Mouse (Mus musculus) testis, postnatal 10 days (tissue): ENCODE data around the gene Ankra2.

ENCODE experiments used
- DNase-seq: peaks from one replicate; pipeline ENCODE4 v3.0.0; 2021; ENCODE audit warnings: low spot score

Ankra2 gene

DNA sequence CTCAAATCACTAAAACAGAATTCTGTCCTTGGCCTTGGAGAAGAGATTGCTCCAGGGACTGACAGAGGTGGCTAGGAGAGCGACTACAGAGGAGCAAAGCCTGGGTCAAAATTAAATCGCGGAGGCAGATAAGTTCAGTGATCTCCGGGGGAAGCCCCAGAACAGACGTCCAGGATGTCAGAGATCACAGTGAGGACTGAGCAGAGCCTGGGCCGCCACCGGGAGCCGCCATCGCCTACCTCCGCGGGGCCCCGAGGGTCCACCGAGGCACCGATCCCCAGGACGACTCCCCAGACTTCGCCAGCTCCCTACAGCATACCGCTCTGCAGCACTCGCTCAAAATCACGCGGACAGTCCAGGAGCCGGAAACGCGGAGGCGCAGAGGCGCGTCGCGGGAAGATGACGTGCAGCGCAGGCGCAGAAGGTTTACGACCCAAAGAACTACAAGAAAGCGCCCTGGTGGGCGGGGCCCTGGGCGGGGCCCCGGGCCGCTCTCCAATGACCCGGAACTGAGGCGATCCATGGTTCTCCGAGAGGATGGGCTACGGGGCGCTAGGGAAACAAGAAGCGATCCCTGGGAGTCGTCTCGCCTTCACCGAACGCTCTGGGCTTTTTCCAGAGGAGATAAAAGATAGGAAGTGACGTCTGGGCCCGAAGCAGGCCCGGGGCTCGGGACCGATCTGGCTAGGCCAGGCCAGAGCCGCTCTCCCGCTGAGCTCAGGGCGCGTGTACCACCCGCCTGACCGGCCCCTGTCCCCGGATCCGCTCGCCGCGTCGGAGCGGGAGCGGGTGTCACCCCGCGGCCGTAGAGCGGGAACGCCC lies at the start of gene Ankra2, which contains the start of gene Utp15:
Gene Ankra2, plus strand, starts transcription at position 439 of the 822 bp plus-strand sequence.
Gene Utp15, minus strand, starts transcription at position 406 of the 822 bp plus-strand sequence.
- peak; percentile 99 for DNase-seq

DNA sequence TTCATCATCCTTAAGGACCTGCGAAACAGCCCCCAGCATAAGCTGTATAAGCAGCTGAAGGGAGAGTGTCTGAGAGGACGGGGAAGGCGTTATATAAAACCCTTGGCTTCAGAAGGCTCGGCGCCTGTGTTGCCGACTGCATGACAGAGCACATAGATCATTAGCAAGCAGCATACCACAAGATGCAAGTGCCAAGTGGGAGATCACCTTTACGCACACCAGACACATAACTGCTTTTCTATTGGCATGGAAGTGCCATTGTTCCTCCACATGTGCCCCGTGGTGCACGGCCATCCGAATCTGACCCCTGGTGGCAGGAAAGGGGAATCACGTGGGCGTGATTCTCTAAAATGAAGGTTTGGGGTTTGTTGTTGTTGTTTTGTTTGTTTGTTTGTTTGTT lies 40.0 kb upstream of the Ankra2 start:
- DNase-seq: peak; percentile 59

DNA sequence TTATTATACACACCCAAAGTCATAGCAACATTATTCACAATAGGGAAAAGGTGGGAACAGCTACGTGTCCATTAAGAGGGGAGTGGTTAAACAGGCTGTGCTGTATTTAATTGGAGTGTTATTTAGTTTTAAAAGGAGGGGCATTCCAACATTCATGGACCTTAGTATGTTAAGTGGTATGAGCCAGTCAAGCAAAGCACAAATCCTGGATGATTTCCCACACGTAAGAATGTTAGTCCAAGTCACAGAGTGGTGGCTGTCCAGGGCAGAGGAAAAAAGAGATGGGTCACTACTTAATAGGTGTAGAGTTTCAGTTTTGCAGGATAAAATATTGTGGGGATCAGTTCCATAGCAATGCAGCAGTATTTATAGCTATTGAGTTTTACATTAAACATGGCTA lies 36.6 kb upstream of the Ankra2 start:
- no peak for DNase-seq

DNA sequence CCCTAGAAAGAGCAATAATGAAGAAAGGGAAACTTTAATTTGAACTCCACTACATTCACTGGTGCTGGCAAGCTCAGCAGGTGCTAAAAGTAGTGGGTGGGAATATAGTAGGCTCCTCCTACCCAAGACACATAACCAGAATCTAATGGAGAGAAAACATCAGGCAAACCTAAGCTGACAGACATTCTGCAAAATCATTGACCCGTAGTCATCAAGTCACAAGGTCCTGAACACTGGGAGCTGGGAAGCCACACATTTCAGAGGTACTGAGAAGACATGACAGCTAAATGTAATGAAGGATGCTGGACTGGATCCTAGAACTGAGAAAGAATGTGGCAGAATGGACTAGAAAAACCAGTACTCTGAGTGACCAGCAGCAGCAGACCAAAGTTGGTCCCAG lies 32.4 kb upstream of the Ankra2 start:
- DNase-seq: no peak

DNA sequence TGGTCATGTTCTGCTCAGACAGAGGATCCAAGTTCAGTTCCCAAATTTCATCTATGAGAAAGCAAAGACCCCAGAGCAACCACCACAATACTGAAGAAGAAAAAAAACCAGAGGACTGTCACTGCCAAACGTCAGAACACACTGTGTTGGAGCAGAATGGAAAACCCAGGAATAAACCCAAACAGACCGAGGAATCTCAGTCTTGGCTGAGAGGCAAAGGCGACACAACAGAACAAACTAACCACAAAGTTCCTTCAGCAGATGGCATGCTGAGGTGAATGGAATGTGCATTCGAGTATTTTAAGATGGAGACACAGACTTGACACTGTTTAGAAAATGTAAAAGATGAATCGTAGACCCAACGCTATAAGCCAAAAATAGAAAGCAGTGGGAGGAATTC lies 27.4 kb upstream of the Ankra2 start:
- no peak for DNase-seq

DNA sequence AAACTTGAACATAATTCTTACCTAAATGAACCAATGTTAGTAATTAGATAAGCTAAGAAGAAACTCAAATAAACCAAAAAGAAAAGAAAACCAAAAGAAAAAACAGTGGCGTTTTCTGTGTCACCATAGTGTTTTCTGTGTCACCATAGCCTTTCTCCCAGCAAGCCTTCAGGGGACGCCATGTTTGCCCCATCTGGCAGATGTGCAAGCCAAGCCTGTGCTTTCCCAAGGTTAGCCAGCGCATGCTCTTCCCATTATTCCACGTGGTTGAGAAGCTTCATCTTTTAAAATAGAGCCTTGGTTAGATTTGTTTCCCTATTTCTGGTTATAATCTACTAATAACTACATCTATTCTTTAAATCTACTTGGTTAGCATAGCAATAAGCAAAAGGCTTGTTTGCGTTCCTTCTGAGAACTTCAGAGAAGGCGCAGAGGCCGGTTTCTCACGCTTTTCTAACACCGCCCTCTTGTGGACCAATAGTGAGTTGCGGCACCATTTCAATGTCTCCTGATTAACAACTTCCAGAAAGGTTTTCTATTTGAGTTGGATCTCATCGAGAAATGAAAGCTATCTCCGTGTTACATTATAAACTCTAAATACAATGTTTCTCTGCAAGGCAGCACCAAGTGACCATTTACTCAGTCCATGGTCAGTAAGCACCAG lies 22.8 kb upstream of the Ankra2 start:
- peak; percentile 85 for DNase-seq

DNA sequence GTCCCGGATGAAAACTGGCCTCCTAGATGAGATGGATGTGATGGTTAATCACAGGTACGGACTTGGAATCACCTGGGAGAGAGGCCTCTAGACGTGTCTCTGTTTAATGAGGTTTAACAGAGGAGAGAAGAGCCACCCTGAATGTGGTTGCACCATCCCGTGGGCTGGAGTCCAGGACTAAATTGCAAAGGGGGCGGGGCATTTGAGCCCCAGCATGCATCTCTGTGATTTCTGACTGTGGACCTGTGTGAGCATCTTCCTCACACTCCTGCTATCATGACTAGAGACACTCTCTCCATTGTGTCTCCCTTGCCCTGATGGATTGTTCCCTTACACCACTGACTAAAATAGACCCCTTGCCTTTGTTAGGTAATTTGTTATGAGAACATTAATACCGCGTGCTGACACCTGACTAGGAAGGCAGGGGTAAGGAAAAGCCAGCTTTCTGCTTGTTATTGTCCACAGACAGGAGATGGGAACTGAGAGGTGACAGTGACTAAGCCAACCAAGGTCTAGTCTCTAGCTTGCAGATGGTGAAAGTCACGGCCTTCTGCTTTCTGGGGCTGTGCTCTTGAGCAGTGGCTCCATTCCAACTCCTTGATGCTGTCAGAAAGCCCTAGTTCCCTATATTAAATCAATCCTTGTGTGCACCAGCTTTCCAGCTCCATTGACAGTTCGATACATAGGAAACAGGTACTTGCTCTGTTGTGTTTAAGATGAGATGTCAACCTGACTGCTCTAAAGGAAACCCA lies 21.2 kb upstream of the Ankra2 start:
- no peak for DNase-seq

DNA sequence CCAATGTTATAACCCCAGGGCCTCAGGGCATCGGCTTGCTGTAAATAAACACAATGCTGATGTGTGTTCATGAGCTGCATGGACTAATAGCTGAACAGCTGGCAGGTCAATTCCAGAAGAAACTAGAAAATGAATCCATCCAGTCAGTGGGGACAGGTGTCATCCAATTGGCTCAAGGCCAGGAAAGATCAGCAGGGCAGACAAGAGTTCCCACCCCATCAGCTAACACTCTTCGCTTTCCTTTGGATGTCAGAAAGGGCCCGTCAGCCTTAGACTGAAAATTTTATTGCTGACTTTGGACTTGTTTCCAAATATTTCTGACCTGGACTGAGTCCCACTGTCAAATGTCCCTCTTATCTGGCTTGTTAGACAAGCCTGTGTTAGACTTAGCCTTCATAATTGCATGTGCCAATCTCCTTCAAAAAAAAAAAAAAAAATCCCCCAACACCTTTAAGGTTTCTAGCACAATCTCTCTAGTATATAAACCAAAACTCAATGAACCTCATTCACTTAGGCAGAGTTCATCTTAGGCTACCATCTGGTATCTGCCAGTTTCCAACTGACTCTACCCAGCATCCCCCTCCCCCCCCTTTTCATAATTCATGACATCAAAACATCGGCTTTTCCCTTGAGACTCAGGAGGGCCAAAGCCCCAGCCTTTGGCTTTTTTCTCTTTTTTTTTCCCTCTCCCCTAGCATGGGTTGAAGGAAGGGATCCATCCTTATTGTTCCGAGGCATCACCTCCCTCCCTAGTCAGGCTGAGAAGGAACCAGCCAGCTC lies 18.1 kb upstream of the Ankra2 start:
- no peak for DNase-seq

DNA sequence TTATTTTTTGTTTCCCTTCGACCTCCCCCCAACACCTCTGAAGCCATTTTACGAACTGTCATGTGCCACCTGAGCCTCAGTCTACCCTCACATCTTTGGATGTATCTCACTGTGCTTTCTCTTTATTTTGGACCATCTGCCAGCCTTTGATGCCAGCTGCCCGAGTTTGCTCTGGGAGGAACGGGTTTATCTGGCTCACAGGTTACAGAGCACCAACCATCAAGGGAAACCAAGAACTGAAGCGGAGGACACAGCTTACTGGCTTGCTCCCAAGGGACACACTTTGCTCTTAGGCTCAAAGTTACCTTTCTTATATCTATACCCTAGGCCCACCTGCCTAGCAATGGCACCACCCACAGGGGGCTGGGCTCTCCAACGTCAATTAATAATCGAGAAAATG lies 17.5 kb upstream of the Ankra2 start:
- no peak for DNase-seq

DNA sequence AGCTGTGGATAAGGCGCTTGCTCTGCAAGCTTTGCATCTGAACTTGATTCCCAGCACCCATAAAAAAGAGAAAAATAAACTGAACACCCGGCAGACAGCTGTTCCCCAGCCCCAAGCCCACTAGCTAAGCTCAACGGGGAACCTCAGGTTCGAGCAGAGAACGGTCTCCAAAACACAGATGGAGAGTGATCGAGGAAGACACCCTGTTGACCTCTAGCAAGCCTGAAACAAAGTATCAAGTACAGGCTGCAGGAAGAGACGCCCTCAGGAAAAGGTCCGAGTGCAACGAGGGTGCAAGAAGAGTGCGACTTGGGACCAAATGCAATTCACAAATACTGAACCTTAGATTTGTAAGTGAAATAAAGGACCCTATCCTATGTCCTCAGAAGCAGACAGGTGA lies 13.3 kb upstream of the Ankra2 start:
- no peak for DNase-seq

DNA sequence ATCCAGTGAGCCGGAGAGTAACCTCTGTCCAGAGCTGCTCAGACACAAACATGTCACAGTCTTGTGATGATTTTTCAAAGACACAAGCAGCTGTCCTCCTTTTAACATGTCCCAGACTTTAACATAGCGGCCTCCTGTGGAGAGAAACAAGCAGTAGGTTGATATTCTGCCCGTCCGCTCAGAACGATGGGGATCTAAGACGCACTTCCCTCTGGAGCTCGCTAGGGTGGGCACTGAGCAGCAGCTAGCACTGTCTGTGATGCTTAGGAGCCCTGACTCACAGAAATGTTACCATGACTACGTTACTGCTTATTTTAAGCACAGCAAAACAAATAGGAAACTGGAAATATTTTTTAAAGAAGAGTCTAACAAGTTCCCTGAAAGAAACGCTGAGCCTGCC lies 8.0 kb upstream of the Ankra2 start:
- no peak for DNase-seq

DNA sequence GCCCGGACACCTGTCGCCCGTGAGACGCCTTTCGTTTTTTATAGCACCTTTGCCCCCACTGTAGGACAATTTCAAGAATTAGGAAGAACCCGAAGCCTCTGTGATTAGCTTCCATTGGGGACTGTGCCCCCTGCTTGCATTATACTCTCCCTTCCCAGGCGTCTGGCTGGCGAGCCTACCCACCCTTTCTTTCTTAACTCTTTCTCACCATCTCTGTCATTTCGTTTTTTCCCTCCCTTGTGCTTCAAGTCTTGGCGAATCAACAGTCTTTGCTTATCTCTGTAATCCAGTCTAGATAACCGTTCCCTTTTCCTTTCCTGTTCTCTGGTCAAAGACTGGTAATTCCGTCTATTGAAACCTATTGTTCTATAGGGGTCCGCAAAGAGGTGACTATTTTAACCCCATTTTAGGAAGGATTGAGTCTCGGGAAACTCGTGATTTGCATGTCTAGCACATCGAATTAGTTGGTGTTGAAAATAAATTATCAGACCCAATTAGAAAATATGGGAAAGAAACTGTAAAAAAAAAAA lies 649 bp downstream of the Ankra2 start:
- no peak for DNase-seq

DNA sequence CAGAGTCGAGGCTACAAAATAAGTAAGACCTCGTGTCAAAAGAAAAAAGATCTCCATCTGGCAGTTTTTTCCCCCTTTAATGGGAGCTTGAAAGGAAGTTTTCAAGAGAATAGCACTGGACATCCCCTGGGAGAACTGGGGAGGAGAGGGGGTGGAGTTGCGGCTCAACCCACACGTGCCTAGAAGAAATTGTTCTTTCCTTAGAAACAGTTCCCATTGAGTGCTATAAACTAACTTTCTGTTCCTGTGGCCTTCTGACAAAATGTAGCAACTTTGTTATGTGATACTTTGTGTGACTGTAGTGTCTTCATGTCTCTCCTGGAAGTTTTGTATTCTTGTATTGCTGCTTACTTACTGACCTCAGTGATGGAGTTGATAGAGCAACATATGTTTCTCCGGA lies 1.2 kb downstream of the Ankra2 start:
- DNase-seq: no peak

DNA sequence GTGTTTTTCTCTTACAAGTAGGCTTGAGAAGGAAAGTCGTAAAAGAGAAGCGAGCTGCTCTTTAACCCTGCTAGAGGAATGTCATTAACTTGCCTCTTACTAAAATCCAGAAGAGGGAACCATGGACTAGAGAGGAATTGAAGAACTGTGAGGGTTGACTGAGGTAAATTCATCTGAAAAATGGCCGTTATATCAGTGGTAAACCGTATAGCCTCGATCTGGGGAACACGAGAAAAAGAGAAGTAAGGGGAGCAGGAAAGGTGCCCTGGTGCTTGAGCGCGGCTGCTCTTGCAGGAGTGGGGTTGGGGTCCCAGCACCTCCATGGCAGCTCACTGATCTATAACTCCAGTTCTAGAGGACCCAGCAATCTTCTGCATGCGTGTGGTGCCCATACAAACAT lies 11.1 kb downstream of the Ankra2 start:
- DNase-seq: no peak

DNA sequence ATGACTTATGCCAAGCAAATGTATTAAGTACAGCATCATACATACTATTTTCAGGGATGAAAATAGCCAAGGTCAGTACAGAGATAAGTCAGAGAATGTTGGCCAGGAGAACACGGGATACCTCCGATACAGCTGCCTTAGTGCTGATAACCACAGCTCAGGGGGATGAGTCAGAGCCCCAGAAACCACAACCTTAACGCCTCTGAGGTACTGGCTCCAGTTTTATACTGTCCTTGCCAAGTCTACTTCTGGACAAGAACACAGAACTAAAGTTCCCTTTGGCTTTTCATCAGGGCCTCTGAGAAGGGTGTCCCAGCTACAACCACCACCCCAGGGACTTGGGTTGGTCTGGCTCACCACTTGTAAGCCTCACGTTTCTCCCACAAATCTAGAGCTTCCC lies 12.8 kb downstream of the Ankra2 start:
- DNase-seq: no peak

DNA sequence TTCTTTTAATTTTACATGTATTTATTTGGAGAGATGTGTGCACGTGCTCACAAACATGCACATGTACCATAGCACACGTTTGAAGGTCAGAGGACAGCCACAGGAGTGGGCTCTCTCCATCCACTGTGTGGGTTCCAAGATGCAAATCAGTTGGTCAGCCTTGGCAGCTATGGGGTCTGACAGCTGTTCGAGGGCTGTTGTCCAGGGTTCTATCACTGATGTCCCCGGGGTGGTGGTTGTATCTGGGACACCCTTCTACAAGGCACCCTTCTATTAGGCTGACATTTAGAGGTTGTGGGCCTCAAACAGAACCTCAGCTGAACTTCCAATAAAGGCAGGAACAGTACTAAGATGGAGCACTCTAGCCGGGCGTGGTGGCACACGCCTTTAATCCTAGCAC lies 13.4 kb downstream of the Ankra2 start:
- DNase-seq: no peak

DNA sequence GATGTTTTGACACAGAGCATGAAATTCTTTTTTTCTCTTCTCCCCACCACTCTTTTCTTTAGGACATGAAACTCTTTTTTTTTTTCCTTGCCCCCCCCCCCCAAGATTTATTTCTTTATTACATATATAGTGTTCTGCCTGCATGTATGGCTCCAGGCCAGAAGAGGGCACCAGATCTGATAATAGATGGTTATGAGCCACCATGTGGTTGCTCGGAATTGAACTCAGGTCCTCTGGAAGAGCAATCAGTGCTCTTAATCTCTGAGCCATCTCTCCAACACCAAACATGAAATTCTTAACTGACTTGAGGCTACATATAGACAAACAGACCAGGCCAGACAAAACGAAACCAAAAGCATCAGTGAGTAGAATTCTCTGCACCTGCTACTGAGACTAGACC lies 14.6 kb downstream of the Ankra2 start:
- no peak for DNase-seq

DNA sequence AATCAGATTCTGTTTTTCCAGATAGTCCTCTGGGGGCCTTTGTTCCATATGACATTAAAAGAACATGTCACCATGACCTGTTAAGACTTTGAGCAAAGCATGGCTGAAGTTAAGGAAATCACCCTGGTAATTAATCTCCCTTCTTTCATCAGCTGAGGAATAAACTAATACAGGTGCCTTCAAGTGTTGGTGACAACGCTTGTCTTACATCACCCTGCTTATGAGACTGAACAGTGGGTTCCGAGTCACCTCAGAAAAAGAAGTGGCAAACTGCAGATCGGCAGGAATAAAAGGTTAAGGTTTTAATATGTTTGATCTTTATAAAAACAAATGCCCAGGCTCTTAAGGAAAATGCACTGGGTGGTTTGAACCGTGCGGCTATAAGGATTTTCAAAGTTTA lies 16.8 kb downstream of the Ankra2 start, which contains the start of gene Gm21976:
Gene Gm21976, plus strand, starts transcription at position 202 of the 400 bp plus-strand sequence.
- no peak for DNase-seq

DNA sequence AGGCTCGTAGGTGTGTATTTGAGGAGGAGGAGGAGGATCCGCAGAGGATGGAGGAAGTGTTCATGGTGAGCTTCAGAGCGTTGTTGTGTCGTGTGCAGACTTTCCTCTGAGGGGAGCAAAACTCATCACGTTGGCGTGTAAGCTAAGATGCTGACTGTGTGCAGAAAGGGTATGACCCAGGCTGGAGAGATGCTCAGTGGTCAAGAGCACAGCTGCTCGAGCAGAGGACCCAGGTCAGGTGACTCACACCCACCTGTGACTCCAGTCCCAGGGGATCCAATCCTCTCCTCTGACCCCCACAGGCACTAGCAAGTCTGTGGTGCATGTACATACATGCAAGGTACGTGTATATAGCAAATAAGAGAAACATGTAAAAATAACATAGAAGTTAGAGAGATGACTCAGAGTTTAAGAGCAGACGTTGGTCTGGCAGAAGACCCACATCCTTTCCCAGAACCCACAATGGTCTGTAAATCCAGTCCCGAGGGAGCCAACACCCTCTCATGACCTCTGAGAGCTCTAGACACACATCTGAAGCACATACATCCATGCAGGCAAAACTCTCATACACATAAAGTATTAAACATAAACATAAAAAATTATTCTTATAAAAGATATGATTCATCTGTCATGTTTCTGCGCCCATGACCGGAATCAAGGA lies 18.2 kb downstream of the Ankra2 start:
- no peak for DNase-seq

DNA sequence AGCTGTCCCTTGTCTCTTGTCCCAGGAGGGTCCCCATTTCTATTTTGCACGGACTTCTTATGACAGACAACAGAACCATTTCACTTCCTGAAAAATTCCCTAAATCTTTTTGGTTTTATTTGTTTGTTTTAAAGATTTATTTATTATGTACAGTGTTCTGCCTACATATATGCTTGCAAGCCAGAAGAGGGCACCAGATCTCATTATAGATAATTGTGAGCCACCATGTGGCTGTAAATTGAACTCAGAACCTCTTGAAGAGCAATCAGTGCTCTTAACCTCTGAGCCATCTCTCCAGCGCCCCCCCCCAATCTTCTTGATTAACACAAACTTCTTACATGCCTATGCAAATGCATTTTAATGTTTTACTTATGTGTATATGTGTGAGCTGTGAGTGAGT lies 27.8 kb downstream of the Ankra2 start:
- no peak for DNase-seq

DNA sequence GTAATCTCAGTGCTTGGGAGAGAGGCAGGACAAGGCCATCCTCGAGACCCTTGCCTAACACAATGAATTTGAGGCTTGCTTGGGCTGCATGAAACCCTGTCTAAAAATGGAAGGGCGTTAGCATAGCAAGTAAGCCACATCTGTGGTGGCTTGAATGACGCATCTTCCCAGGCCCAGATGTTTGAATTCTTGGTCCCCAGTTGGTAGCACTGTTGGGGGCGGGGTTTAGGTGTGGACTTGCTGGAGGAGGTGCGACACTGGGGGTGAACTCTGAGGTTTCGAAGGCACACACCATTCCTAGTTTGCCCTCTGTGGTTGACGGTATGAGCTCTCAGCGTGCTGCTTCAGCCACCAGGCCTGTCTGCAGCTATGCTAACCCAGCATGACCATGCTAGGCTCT lies 28.8 kb downstream of the Ankra2 start:
- no peak for DNase-seq
